In genomic region chr15:98791221-98791620, GRCm38 (mm10) we compare ENCODE assay signal across 11 mouse cellular contexts. TPM values are rescaled to one million over a fixed set of nuclear protein-coding genes. Genes with fewer than 3 reads are reported as not detected.
DNase-seq lines count a peak whose midpoint lies in the region; ATAC-seq lines count a peak whose summit lies in the region.
"Had no signal": no experiment of that assay in that cellular context is flagged by ENCODE, and none has a peak within 500 bp of the region (broad histone marks: within the 10 kb centered on the region; RNA-seq: fewer than 3 reads in every experiment).

No protein-coding gene starts in this region.

- intact Hi-C loops in left cerebral cortex, postnatal 10 days (cut with DNase I) = loop anchor here (5.0 kb wide), 1 partner anchor 129 kb away; the partner anchor contains the start of gene Ddx23

- H3K4me1 ChIP-seq in kidney, embryonic 16.5 days (ENCODE audit: insufficient read depth, low read length) = peaks cover 29% of the 10 kb centered on the region
- H3K4me1 ChIP-seq in embryonic facial prominence, embryonic 13.5 days = peaks cover 31% of the 10 kb centered on the region
- H3K4me1 ChIP-seq in intestine, embryonic 16.5 days (ENCODE audit: control insufficient read depth, insufficient read depth, low read length) = peaks cover 24% of the 10 kb centered on the region
- peaks cover 10% of the 10 kb centered on the region; the same call in 1 of the 2 replicates for H3K4me1 ChIP-seq in neural tube, embryonic 14.5 days (ENCODE audit: control insufficient read depth, insufficient read depth, low read length)

- WGBS in kidney, embryonic 16.5 days = under 1% methylated on average over 12 of the region's 12 CpGs
- WGBS in embryonic facial prominence, embryonic 13.5 days = 1% methylated on average over 12 of the region's 12 CpGs
- 1% methylated on average over 12 of the region's 12 CpGs for WGBS in intestine, embryonic 16.5 days
- WGBS in neural tube, embryonic 14.5 days = 1% methylated on average over 12 of the region's 12 CpGs

- no peak for DNase-seq in kidney, adult 9 months
- DNase-seq in left cerebral cortex, postnatal 10 days (ENCODE audit: extremely low spot score in 1 of 2, low spot score in 2 of 2) = no peak
- no peak for DNase-seq in left cerebral cortex, adult 9 months (ENCODE audit: low spot score in 2 of 2)
- DNase-seq in adrenal gland, adult 8-10 months = no peak
- DNase-seq: kidney, adult 18-20 months; thymus, postnatal 14 days had no signal

- peak overlapping the region; percentile 26 for H3K4me3 ChIP-seq in kidney, embryonic 16.5 days (ENCODE audit: low read length)
- H3K4me3 ChIP-seq in embryonic facial prominence, embryonic 13.5 days = peak overlapping the region; percentile 28
- peak overlapping the region; percentile 40 for H3K4me3 ChIP-seq in intestine, embryonic 16.5 days (ENCODE audit: low read length)
- peak overlapping the region; percentile 16; the same call in 1 of the 2 replicates for H3K4me3 ChIP-seq in neural tube, embryonic 14.5 days (ENCODE audit: low read depth, low read length)

- H3K27me3 ChIP-seq in kidney, embryonic 16.5 days (ENCODE audit: insufficient read depth, low read length) = peaks cover 91% of the 10 kb centered on the region
- peaks cover 100% of the 10 kb centered on the region for H3K27me3 ChIP-seq in embryonic facial prominence, embryonic 13.5 days
- peaks cover 84% of the 10 kb centered on the region for H3K27me3 ChIP-seq in intestine, embryonic 16.5 days (replicated peaks; ENCODE audit: control insufficient read depth, insufficient read depth, low read length)
- H3K27me3 ChIP-seq in neural tube, embryonic 14.5 days (ENCODE audit: control insufficient read depth, insufficient read depth, low read length) = peaks cover 80% of the 10 kb centered on the region

- H3K4me2 ChIP-seq in kidney, embryonic 16.5 days (replicated peaks; ENCODE audit: low read depth, low read length) = peak overlapping the region; percentile 42
- H3K4me2 ChIP-seq in embryonic facial prominence, embryonic 13.5 days = peak overlapping the region; percentile 42
- H3K4me2 ChIP-seq in intestine, embryonic 16.5 days (ENCODE audit: low read depth, low read length) = peak overlapping the region; percentile 52
- H3K4me2 ChIP-seq in neural tube, embryonic 14.5 days (ENCODE audit: low read depth, low read length) = no peak overlapping the region

- no peak overlapping the region for H3K27ac ChIP-seq in kidney, embryonic 16.5 days (ENCODE audit: low read length)
- no peak overlapping the region for H3K27ac ChIP-seq in embryonic facial prominence, embryonic 13.5 days
- no peak overlapping the region for H3K27ac ChIP-seq in intestine, embryonic 16.5 days (ENCODE audit: low read length)
- H3K27ac ChIP-seq in neural tube, embryonic 14.5 days (ENCODE audit: low read depth, low read length) = no peak overlapping the region

- ATAC-seq in kidney, embryonic 16.5 days (ENCODE audit: low FRiP score, low TSS enrichment) = no peak
- ATAC-seq in embryonic facial prominence, embryonic 13.5 days (ENCODE audit: insufficient number of reproducible peaks, insufficient read depth, low FRiP score, low TSS enrichment, low read depth) = no peak
- no peak for ATAC-seq in intestine, embryonic 16.5 days
- no peak for ATAC-seq in neural tube, embryonic 14.5 days (ENCODE audit: low read depth)

- H3K9ac ChIP-seq in kidney, embryonic 16.5 days (replicated peaks; ENCODE audit: low read length) = no peak overlapping the region
- H3K9ac ChIP-seq in embryonic facial prominence, embryonic 13.5 days = no peak overlapping the region
- H3K9ac ChIP-seq in intestine, embryonic 16.5 days (ENCODE audit: low read depth, low read length) = no peak overlapping the region
- no peak overlapping the region for H3K9ac ChIP-seq in neural tube, embryonic 14.5 days (replicated peaks; ENCODE audit: low read depth, low read length)

- H3K9me3 ChIP-seq in kidney, embryonic 16.5 days (ENCODE audit: low read length) = no peaks in the 10 kb centered on the region
- no peaks in the 10 kb centered on the region for H3K9me3 ChIP-seq in embryonic facial prominence, embryonic 13.5 days
- no peaks in the 10 kb centered on the region for H3K9me3 ChIP-seq in intestine, embryonic 16.5 days (ENCODE audit: control insufficient read depth, low read length)
- no peaks in the 10 kb centered on the region for H3K9me3 ChIP-seq in neural tube, embryonic 14.5 days (ENCODE audit: control insufficient read depth, low read length)

- no peaks in the 10 kb centered on the region for H3K36me3 ChIP-seq in kidney, embryonic 16.5 days (ENCODE audit: insufficient read depth, low read length)
- H3K36me3 ChIP-seq in embryonic facial prominence, embryonic 13.5 days = no peaks in the 10 kb centered on the region
- H3K36me3 ChIP-seq in intestine, embryonic 16.5 days (ENCODE audit: control insufficient read depth, insufficient read depth, low read length) = no peaks in the 10 kb centered on the region
- no peaks in the 10 kb centered on the region for H3K36me3 ChIP-seq in neural tube, embryonic 14.5 days (ENCODE audit: control insufficient read depth, insufficient read depth, low read length)

RNA-seq across cellular contexts. Expression of gene Wnt1, which starts 1.6 kb away (rescaled TPM):
- not detected in 2 replicates for polyA plus RNA-seq in kidney, embryonic 16.5 days (2015; fragmentation: Nextera tagmentation; extraction: Ambion mirVana)
- not detected in 2 replicates for polyA plus RNA-seq in embryonic facial prominence, embryonic 13.5 days (2015; fragmentation: Nextera tagmentation; extraction: Ambion mirVana)
- polyA plus RNA-seq in intestine, embryonic 16.5 days (2015; fragmentation: Nextera tagmentation; extraction: Ambion mirVana) = not detected in 2 replicates
- 1.9 and 3.9 TPM in 2 replicates for polyA plus RNA-seq in neural tube, embryonic 14.5 days (2014; fragmentation: Nextera tagmentation; extraction: Ambion mirVana)
- not detected for total RNA-seq in left cerebral cortex, postnatal 10 days (2021)
- not detected for total RNA-seq in adrenal gland, adult 8-10 months (2022)
- total RNA-seq: common myeloid progenitor, adult 5-6 weeks had no signal

RNA-seq across cellular contexts. Expression of gene Wnt10b, which starts 13.3 kb away (rescaled TPM):
- 0.17 TPM in 1 of 2 replicates, not detected in the other for polyA plus RNA-seq in kidney, embryonic 16.5 days (2015; fragmentation: Nextera tagmentation; extraction: Ambion mirVana)
- polyA plus RNA-seq in embryonic facial prominence, embryonic 13.5 days (2015; fragmentation: Nextera tagmentation; extraction: Ambion mirVana) = 4.9 and 5.3 TPM in 2 replicates
- 0.09 TPM in 1 of 2 replicates, not detected in the other for polyA plus RNA-seq in intestine, embryonic 16.5 days (2015; fragmentation: Nextera tagmentation; extraction: Ambion mirVana)
- polyA plus RNA-seq in neural tube, embryonic 14.5 days (2014; fragmentation: Nextera tagmentation; extraction: Ambion mirVana) = 0.19 TPM in 1 of 2 replicates, not detected in the other
- under 1 TPM; 0.63 to 0.64 TPM for total RNA-seq in left cerebral cortex, postnatal 10 days (2021)
- total RNA-seq in adrenal gland, adult 8-10 months (2022) = 10 to 100 TPM in 1 of 4 experiments, 1 to 10 TPM in 1, under 1 TPM in 2; 0.49 to 12.9 (median 5.0) TPM

RNA-seq across cellular contexts. Expression of gene Ddn, which starts 18.1 kb away (rescaled TPM):
- polyA plus RNA-seq in kidney, embryonic 16.5 days (2015; fragmentation: Nextera tagmentation; extraction: Ambion mirVana) = 2.6 and 3.3 TPM in 2 replicates
- 0.07 TPM in 1 of 2 replicates, not detected in the other for polyA plus RNA-seq in embryonic facial prominence, embryonic 13.5 days (2015; fragmentation: Nextera tagmentation; extraction: Ambion mirVana)
- polyA plus RNA-seq in intestine, embryonic 16.5 days (2015; fragmentation: Nextera tagmentation; extraction: Ambion mirVana) = not detected in 2 replicates
- polyA plus RNA-seq in neural tube, embryonic 14.5 days (2014; fragmentation: Nextera tagmentation; extraction: Ambion mirVana) = 0.44 and 0.54 TPM in 2 replicates
- 100 to 1,000 TPM; 285 to 294 TPM for total RNA-seq in left cerebral cortex, postnatal 10 days (2021)
- total RNA-seq in adrenal gland, adult 8-10 months (2022) = 1 to 10 TPM in 1 of 4 experiments, under 1 TPM in 3; 0.29 to 1.1 (median 0.61) TPM

RNA-seq across cellular contexts. Expression of gene Arf3, which starts 28.2 kb away (rescaled TPM):
- 56.3 and 59.5 TPM in 2 replicates for polyA plus RNA-seq in kidney, embryonic 16.5 days (2015; fragmentation: Nextera tagmentation; extraction: Ambion mirVana)
- polyA plus RNA-seq in embryonic facial prominence, embryonic 13.5 days (2015; fragmentation: Nextera tagmentation; extraction: Ambion mirVana) = 44.1 and 44.6 TPM in 2 replicates
- 35.4 and 40.1 TPM in 2 replicates for polyA plus RNA-seq in intestine, embryonic 16.5 days (2015; fragmentation: Nextera tagmentation; extraction: Ambion mirVana)
- polyA plus RNA-seq in neural tube, embryonic 14.5 days (2014; fragmentation: Nextera tagmentation; extraction: Ambion mirVana) = 66.3 and 77.2 TPM in 2 replicates
- 100 to 1,000 TPM; 651 to 661 TPM for total RNA-seq in left cerebral cortex, postnatal 10 days (2021)
- total RNA-seq in adrenal gland, adult 8-10 months (2022) = 100 to 1,000 TPM; 153 to 163 (median 159) TPM

RNA-seq across cellular contexts. Expression of gene Prkag1, which starts 40.1 kb away (rescaled TPM):
- 103 and 119 TPM in 2 replicates for polyA plus RNA-seq in kidney, embryonic 16.5 days (2015; fragmentation: Nextera tagmentation; extraction: Ambion mirVana)
- 90.4 and 92.5 TPM in 2 replicates for polyA plus RNA-seq in embryonic facial prominence, embryonic 13.5 days (2015; fragmentation: Nextera tagmentation; extraction: Ambion mirVana)
- 92.2 and 94.6 TPM in 2 replicates for polyA plus RNA-seq in intestine, embryonic 16.5 days (2015; fragmentation: Nextera tagmentation; extraction: Ambion mirVana)
- 57.7 and 61.6 TPM in 2 replicates for polyA plus RNA-seq in neural tube, embryonic 14.5 days (2014; fragmentation: Nextera tagmentation; extraction: Ambion mirVana)
- total RNA-seq in left cerebral cortex, postnatal 10 days (2021) = 10 to 100 TPM; 41.7 to 44.6 TPM
- 10 to 100 TPM; 76.0 to 83.8 (median 79.2) TPM for total RNA-seq in adrenal gland, adult 8-10 months (2022)
